Mouse (Mus musculus): Measurements from ENCODE around the gene Phtf1.

DNA sequence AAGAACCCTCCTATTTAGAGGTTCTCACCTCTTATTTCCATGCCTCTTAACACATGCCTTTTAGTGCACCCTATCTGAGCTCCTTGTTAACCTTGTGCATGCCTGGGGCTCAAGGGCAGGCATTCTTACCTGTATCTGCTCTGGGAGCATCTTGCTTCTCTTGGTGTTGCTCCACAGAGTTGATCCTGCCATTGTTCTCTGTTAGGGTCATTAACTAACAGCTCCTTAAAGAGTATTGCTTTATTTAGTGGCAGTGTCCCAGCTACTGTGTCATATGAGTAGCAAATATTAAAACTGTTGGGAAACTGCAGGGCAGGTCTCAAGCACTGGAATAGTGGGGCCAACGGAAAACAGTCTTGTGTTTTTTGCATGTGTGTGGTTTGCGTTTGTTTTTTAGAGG is 3.2 kb downstream of the Phtf1 start:
- TF ChIP-seq POLR2A (IDR thresholded peaks at IDR 0.05; ENCODE audit: insufficient read depth, low read depth, low read length) (no peak), CTCF (IDR thresholded peaks at IDR 0.05) (no peak)
